Mouse (Mus musculus) lung, postnatal 4 days (tissue): ENCODE results near the gene Rmdn2.

Source experiments
- DNase-seq, 2 experiments: peaks; one replicate each; pipeline ENCODE4 v3.0.0; 2021

Rmdn2 gene

GRCm38 (mm10) chr17:79616621-79617020 lies 5.0 kb downstream of the Rmdn2 start:
- no peak for DNase-seq

DNA sequence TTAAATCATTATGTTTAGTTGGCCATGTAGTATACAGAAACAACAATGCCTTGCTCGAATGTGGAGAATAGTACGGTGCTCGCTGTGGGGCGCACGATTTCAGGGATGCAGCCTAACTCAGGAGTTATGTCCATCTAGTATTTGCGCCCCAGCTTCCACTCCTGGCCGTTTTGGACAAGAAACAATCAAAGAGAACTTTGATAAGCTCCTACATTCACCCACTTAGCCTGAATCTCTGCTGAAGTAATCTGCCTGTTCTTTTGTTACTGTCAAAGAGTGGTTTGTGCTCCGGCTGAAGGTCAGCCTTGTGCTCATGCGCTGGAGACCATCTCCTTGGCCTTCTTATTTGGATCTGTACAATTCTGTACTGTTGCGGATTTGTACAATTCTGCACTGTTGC lies 6.8 kb downstream of the Rmdn2 start:
- no peak for DNase-seq

GRCm38 (mm10) chr17:79618984-79619383 lies 7.3 kb downstream of the Rmdn2 start:
- no peak for DNase-seq

DNA sequence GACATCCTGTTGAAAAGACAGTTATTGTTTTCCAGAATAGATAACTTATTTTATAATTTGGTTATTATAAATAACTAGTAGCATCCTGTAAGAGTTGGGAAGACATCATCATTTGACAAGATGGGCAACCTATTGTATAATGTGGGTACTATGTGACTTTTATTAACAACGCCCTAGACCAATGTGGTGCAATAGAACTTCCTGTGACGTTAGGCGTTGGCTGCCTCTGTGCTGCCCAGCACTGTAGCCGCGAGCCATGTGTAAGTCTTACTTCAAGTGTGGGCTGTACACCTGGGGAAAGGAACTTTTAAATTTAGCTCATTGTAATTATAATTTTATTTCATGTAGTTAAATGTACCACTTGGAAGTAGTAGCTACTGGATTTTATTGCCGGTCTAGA lies 10.4 kb downstream of the Rmdn2 start:
- DNase-seq = no peak

- DNase-seq = no peak
Observed at GRCm38 (mm10) chr17:79622574-79622973, 10.9 kb downstream of the Rmdn2 start.

DNA sequence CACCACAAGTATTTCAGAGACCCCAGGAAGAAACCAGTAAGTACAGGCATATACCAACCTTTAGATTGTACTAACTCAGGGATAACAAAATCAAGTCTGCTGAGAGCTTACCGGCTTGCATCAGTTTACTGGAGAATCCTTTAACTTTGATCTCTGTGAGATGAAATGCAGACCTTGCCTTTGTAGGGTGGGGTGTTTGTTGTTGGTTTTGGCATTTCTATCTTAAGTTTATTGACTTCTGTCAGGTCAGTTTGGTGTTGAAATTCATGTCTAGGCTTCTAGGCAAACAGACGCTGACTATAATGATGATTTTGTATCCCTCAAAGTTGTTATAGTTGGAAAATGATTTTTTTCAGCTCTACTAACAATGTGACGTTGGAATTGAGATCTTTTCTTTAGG lies 12.2 kb downstream of the Rmdn2 start:
- DNase-seq = no peak

GRCm38 (mm10) chr17:79626241-79626816 lies 14.7 kb downstream of the Rmdn2 start:
- no peak for DNase-seq

- no peak for DNase-seq
Observed at GRCm38 (mm10) chr17:79649893-79650292, 38.2 kb downstream of the Rmdn2 start.

DNA sequence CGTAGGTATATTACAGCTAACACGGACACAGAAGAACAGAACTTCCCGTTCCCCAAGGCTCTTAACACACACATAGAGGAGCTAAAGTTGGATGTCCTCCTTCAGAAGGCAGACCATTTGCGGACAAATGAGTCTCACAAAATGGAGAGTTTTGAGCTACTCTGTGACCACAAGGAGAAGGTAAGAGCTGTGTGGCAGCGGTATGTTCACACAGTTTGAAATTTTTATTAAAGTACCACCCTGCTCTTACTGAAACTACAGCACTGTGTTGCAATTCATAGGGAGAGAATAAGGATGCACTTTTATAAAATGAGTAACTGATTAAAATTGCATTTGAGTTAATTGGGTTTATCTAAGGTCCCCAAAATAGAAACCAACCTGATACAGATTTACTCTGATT lies 38.6 kb downstream of the Rmdn2 start:
- DNase-seq = no peak

GRCm38 (mm10) chr17:79653171-79653570 lies 41.5 kb downstream of the Rmdn2 start:
- no peak for DNase-seq

DNA sequence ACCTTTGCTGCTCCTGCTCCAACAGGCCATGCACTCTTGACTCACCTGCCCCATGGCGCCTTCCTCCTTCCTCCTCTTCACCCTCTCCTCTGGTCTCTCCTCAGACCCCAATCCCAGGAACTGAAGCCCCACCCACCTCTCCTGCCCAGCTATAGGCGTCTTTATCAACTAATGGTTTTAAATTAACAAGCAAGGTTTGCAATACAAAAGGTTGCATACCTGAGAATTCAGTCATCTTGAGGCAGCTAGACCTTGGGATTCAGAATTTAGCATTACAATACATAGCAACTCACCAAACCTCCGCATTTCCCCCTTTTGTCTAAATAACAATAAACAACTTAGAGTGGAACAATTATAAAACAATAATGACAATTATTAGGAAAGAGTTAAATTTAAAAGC lies 42.5 kb downstream of the Rmdn2 start:
- DNase-seq = no peak

DNA sequence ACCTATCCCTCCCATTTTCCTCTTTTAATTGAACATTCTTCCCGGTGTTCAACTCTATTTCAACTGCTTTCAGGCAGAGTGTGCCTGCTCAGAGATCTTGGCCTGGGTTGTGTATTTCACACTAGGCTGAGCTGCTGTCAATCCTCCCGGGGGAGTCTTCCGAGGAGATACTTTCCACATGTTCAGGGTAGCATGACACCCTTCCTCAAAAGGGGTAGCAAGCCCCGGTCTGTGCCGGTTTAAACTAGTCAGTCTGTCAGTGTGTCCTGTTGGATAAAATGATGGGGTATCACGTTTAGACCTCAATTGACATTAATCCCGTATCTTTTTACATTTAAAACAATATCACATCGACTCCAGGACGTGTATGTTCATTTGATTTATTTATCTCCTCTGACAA lies 46.1 kb downstream of the Rmdn2 start:
- DNase-seq = no peak

GRCm38 (mm10) chr17:79658452-79658851 lies 46.8 kb downstream of the Rmdn2 start:
- no peak for DNase-seq

GRCm38 (mm10) chr17:79658863-79659262 lies 47.2 kb downstream of the Rmdn2 start:
- DNase-seq = no peak

DNA sequence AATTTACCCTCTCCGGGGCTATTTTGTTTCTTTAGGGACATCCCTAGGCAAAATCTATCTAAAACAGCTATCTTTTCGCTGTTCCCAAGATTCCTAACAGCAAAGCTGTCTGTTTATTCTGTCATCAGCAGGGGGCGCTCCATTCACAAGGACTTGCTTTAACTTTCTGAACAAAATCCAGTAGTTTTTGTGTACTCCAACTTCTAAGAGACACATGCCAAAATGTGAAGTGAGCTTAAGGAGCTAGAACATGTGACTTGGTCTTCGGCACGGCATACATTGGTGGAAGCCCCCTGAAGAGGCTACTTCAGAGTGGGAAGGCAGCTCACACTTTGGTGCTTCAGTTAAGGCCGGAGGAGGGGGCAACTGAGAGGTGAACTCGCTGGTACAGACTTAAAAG lies 49.7 kb downstream of the Rmdn2 start:
- peak; percentile 50 to 77 for DNase-seq

DNA sequence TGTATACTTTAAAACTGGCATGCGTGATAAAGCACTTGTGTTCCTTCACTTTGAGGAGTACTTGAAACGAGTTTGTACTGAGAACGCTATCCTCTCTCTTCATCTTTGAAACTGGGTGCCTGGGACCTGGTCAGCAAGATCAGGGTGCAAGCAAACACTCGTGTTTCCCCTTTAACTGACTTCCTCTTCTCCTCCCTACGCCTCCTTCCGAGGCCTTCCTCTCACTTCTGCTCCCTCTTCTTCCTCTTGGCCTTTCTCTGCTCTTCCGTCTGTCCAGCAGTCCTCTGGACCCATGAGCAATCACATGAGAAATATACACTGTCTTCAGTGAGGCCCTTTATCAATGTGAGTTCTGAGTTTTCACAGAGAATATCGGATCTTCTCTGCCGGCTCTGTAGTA lies 50.2 kb downstream of the Rmdn2 start:
- no peak for DNase-seq

DNA sequence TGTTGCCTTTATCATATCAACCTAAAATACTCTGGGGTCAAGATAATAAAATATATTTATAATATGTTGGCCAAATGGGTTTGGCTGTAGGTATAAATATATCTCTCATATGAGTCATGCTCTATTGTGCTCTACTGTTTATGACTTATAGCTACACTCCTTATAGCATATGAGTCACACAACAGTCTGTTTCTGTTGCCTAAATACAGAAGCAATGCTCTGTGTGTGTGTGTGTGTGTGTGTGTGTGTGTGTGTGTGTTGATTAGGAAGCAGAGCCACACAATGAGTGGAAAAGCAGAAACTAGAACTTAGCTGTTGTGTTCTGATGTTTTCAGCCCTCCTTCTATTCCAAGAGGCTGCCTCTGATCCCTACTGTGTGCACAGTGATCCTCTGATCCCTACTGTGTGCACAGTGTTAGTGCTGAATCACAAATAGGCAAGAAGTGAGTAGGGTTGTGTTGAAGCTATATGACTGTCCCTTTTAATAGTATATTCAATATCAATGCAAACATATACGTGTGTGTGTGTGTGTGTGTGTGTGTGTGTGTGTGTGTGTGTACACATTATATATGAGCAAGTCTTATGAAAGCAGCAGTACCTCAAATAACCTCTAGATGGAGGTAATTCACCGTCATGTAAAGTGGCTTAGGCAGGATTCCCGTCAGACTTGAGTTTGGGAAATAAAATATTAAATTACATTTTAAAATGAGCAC lies 51.9 kb downstream of the Rmdn2 start:
- DNase-seq = no peak

GRCm38 (mm10) chr17:79664106-79664417 lies 52.4 kb downstream of the Rmdn2 start:
- DNase-seq = no peak

GRCm38 (mm10) chr17:79670837-79671236 lies 59.2 kb downstream of the Rmdn2 start:
- no peak for DNase-seq

DNA sequence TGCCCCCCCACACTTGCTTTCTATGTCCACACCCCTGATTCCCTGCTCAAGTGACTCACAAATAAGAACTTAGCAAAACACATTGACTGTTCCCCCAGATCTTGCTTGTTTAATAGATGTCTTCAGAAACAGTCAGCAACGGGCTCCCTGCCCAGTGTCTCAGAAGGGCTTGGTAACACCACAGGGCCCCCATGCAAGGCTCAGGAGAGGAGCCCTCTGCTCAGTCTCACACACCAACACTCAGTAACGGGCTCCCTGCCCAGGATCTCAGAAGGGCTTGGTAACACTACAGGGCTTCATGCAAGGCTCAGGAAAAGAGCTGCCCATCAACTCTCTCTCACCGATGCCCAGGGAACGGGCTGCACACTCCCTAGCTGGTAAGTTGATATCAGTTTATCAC lies 83.4 kb downstream of the Rmdn2 start:
- peak in 1 of 2 experiments; percentile 45 for DNase-seq

DNA sequence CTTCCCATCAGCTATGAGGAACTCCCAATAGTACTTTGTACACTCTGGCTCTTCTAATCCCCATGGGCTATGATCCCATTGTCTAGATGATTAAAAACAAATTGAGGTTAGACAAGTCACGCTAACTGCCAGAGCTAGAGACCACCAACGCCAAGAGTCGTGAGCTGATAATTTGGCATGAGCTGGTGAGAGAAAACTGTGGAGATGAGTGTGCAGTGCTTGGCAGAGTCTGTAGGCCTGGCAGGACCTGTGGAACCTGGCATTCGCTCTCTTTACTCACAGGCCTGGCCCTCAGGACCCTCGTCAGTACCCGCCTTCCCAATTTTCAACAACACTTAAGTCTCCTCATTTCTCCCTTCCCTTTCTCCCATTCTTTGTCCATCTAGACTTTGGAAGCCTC lies 83.9 kb downstream of the Rmdn2 start:
- DNase-seq = no peak

- DNase-seq = peak in 1 of 2 experiments; percentile 24
Observed at GRCm38 (mm10) chr17:79699197-79699596, 87.5 kb downstream of the Rmdn2 start.

- no peak for DNase-seq
Observed at GRCm38 (mm10) chr17:79700871-79701270, 89.2 kb downstream of the Rmdn2 start.

GRCm38 (mm10) chr17:79705671-79706455 lies 94.2 kb downstream of the Rmdn2 start:
- DNase-seq = no peak
